Mouse (Mus musculus) ES-E14 (cell line): ENCODE results near the gene Nppb.

Experiments
- CHD2 ChIP-seq: IDR thresholded peaks from 2 replicates; pipeline ENCODE4 v1.6.1; 2014; ENCODE audit warnings: mild to moderate bottlenecking, low read depth, low read length, inconsistent platforms
- HCFC1 ChIP-seq: IDR thresholded peaks from 2 replicates; pipeline ENCODE4 v1.6.1; 2012; ENCODE audit warnings: low read length, inconsistent platforms, borderline replicate concordance; ENCODE audit not compliant: insufficient read depth
- MAFK ChIP-seq: IDR thresholded peaks from 2 replicates; pipeline ENCODE4 v1.6.1; 2014; ENCODE audit warnings: mild to moderate bottlenecking, low read depth, low read length, inconsistent platforms; ENCODE audit not compliant: insufficient read depth
- ZC3H11A ChIP-seq: IDR thresholded peaks from 2 replicates; pipeline ENCODE4 v1.6.1; 2012; ENCODE audit warnings: low read depth, mild to moderate bottlenecking, inconsistent platforms, low read length, borderline replicate concordance
- ZNF384 ChIP-seq: IDR thresholded peaks from 2 replicates; pipeline ENCODE4 v1.6.1; 2012; ENCODE audit warnings: low read depth, low read length, inconsistent platforms

GRCm38 (mm10) chr4:147976237-147976636, 9.4 kb upstream of the Nppb start:
- TF ChIP-seq MAFK = no peak
- TF ChIP-seq HCFC1 = no peak
- no peak for TF ChIP-seq ZNF384
- TF ChIP-seq ZC3H11A = no peak
- no peak for TF ChIP-seq CHD2
